Mouse (Mus musculus): ENCODE measurements around the gene Lancl1. TPM values are rescaled to one million over a fixed set of nuclear protein-coding genes. Genes with fewer than 3 reads are reported as not detected.
A peak's percentile ranks its signal among the peaks of the same experiment; 100 is the strongest.

Lancl1 gene
- polyA plus RNA-seq (2011; ENCODE audit: insufficient read depth, insufficient read length, low replicate concordance, missing spikeins), result 11.6 and 21.0 TPM in 2 replicates

DNA sequence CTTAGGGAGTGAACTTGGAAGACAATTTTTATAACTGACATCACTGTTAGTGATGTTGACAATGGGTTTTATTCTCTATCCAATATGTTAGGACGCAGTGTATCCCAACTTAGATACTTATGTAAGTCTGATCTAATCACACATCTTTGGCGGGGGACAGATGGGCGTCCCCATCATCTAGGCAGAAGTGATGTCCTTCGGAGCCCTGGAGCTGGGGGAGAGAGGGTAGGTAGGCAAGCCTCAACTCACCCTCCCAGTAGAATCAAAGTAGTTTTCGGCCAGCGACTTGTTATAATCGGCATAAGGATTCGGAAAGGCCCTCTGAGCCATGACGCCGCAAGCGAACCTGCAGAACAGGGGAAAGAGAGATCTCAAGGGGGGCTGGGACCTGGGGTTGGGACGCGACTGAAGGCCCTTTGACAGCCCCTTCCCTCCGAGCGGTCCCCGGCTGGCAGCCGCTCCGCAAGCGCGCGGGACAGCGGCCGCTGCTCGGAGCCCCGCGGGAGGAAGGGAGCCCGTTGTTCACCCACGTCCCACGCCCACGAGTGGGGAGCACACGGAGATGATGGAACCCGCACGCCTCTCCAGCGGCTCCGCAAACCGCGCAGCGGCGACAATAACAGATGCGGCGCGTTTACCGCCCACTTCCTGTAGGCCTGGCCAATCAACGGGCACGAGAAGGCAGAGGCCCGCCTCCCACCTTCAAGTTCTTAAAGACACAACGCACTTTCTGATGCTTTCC lies at the start of gene Lancl1:
TSS of gene Lancl1 (minus strand) at position 627 of the 742 bp plus-strand sequence.
- TF ChIP-seq CTCF (IDR thresholded peaks at IDR 0.05; ENCODE audit: control insufficient read depth, insufficient read depth, low read length), result no peak
- peak; percentile 70; the same call in 1 of the 2 replicates for TF ChIP-seq POLR2A (IDR thresholded peaks at IDR 0.05; ENCODE audit: borderline replicate concordance, control insufficient read depth, low read depth, low read length)
- Histone ChIP-seq H3K4me3 (replicated peaks; ENCODE audit: control insufficient read depth, low read depth, low read length) (peak within 1 kb of the TSS; percentile 82), H3K27ac (ENCODE audit: control insufficient read depth, insufficient read depth, low read depth, low read length, poor library complexity) (peak within 1 kb of the TSS; percentile 20; the same call in 1 of the 2 replicates), H3K4me1 (ENCODE audit: control insufficient read depth, insufficient read depth, low read length) (peaks cover 1% of the 10 kb centered on the region)
- WGBS, result under 1% methylated on average over 47 of the region's 47 CpGs

DNA sequence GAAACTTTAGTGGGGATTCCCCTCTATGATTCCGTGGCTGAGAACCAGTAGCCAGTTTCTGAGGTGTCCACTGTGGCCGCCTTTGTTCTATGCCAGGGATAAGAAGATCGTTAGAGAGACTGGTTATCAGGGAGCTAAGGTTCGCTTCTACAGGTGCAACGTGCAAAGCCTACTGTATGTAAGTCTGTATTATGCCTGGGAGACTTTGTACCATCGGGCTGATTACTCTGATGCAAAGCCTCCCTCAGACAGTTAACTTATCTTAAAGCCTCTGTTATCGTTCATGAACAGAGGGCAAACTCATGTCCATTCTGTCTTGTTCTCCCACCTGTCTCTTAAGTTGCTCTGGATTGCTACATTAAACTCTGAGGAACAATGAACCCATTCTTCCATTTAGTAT lies 40.5 kb upstream of the Lancl1 start:
- TF ChIP-seq CTCF (IDR thresholded peaks at IDR 0.05; ENCODE audit: control insufficient read depth, insufficient read depth, low read length), result no peak
- TF ChIP-seq POLR2A (IDR thresholded peaks at IDR 0.05; ENCODE audit: borderline replicate concordance, control insufficient read depth, low read depth, low read length), result no peak
- Histone ChIP-seq H3K4me3 (replicated peaks; ENCODE audit: control insufficient read depth, low read depth, low read length) (no peak overlapping the region), H3K4me1 (ENCODE audit: control insufficient read depth, insufficient read depth, low read length) (no peaks in the 10 kb centered on the region), H3K27ac (ENCODE audit: control insufficient read depth, insufficient read depth, low read depth, low read length, poor library complexity) (no peak overlapping the region)
- 77% methylated on average over 7 of the region's 7 CpGs for WGBS

DNA sequence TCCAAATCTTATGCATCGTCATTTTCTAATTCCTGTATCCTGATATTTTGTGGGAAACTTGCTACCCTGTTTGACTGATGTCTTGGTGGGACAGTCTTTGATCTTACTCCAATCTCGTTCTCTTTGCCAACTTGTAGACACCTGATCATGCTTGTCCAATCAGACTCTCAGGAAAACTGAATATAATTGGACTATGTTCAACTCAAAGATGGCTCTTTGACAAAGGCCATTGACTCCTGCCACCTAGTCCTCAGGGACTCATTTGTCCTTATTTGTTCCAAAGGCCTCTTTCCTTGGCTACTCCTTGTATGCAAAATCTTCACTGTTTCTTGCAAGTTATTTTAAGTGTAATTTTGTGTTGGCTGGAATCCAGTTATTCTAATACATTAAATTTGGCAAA lies 40.0 kb upstream of the Lancl1 start:
- WGBS, result 65% methylated on average over 2 of the region's 2 CpGs

DNA sequence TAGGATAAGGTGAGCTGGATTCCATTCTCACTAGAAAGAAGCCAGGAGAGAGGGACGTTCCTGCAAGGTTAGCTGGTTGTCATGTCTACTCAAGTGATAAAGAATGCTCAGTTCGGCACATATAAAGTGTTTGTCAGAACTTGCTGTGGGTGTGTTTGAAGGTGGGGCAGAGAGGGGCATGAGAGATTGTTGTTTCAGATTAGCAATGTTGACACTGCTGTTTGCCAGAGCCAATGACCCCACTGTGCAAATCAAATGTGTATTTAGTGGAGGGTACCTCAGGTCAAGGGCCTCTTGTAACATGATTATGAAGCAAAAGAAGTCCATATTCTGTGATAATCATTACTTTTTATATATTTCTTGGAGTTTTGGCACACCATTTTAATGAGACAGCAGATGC lies 39.1 kb upstream of the Lancl1 start:
- WGBS, result 73% methylated on average over 2 of the region's 2 CpGs
- H3K4me1 ChIP-seq (ENCODE audit: control insufficient read depth, insufficient read depth, low read length), result no peaks in the 10 kb centered on the region
- no peak overlapping the region for H3K4me3 ChIP-seq (replicated peaks; ENCODE audit: control insufficient read depth, low read depth, low read length)
- no peak overlapping the region for H3K27ac ChIP-seq (ENCODE audit: control insufficient read depth, insufficient read depth, low read depth, low read length, poor library complexity)
- no peak for TF ChIP-seq CTCF (IDR thresholded peaks at IDR 0.05; ENCODE audit: control insufficient read depth, insufficient read depth, low read length)
- TF ChIP-seq POLR2A (IDR thresholded peaks at IDR 0.05; ENCODE audit: borderline replicate concordance, control insufficient read depth, low read depth, low read length), result no peak

More for the DNA sequence above, 40.0 kb upstream of the Lancl1 start:
- Histone ChIP-seq H3K4me1 (ENCODE audit: control insufficient read depth, insufficient read depth, low read length) (no peaks in the 10 kb centered on the region), H3K27ac (ENCODE audit: control insufficient read depth, insufficient read depth, low read depth, low read length, poor library complexity) (no peak overlapping the region), H3K4me3 (replicated peaks; ENCODE audit: control insufficient read depth, low read depth, low read length) (no peak overlapping the region)
- TF ChIP-seq CTCF (IDR thresholded peaks at IDR 0.05; ENCODE audit: control insufficient read depth, insufficient read depth, low read length), result no peak

DNA sequence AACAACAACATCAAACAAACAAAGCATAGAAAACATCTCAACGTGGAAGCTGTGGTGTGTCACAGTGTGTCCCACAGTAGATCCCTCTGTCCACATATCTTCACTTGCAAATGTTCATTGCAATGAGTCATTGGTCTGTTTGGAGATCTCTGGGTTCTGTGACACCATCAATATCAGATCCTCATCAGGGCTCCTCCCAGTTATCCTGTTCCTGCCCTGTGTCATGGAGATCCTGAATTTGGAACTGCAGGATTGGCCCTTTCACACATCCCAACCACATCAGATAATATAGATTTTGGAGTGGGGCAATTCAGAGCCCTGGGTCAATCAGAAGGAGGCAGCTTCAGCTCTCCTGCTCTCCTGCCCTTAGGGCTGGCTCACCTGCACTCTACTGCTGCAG lies 28.9 kb upstream of the Lancl1 start:
- WGBS, result 44% methylated on average over 1 of the region's 1 CpGs
- TF ChIP-seq CTCF (IDR thresholded peaks at IDR 0.05; ENCODE audit: control insufficient read depth, insufficient read depth, low read length) (no peak), POLR2A (IDR thresholded peaks at IDR 0.05; ENCODE audit: borderline replicate concordance, control insufficient read depth, low read depth, low read length) (no peak)
- Histone ChIP-seq H3K4me1 (ENCODE audit: control insufficient read depth, insufficient read depth, low read length) (no peaks in the 10 kb centered on the region), H3K27ac (ENCODE audit: control insufficient read depth, insufficient read depth, low read depth, low read length, poor library complexity) (no peak overlapping the region), H3K4me3 (replicated peaks; ENCODE audit: control insufficient read depth, low read depth, low read length) (no peak overlapping the region)

DNA sequence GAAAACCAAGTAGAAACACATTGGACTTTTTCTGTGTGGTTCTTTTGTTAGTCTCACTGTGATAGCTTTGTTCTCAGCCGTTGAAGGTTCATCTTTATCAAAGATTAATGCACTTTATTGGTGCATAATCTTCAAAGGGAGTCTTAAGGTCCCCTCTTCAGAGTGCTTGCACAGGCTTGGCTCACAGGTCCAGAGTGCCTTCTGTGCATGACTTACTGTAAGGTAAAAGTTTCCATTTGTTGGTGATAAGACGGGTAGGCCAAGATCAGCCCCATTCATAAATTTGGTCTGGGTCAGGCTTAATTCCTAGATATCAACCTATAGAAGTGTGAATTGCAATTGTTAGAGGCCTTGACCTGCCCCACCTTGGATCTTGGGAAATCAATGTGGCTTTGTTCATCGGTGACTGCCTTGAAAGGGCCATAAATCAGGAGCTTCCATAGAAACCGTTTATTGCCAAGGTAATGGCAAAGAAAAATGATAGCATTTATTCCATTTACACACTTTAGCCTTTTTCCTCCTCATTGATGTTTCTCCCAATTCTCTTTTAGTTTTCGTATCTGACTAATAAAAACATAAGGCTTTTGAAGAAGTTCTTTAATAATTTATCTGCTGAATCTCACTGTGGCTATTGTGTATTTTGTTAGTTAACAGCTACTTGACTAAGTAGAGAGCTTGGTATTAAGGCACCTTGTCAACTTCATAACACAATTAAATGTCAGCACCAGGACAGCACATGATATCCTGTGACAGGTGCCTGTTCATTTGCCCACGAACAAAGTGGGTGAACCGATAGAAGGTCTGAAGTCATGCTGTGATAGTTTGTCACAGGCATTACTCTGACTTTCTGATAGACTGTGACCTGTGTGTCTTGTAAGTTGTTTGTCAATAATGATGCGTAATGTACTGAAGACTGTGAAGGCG lies 26.9 kb upstream of the Lancl1 start:
- 80% methylated on average over 9 of the region's 9 CpGs for WGBS
- TF ChIP-seq POLR2A (IDR thresholded peaks at IDR 0.05; ENCODE audit: borderline replicate concordance, control insufficient read depth, low read depth, low read length), result no peak
- no peak for TF ChIP-seq CTCF (IDR thresholded peaks at IDR 0.05; ENCODE audit: control insufficient read depth, insufficient read depth, low read length)
- no peak overlapping the region for H3K27ac ChIP-seq (ENCODE audit: control insufficient read depth, insufficient read depth, low read depth, low read length, poor library complexity)
- no peaks in the 10 kb centered on the region for H3K4me1 ChIP-seq (ENCODE audit: control insufficient read depth, insufficient read depth, low read length)
- H3K4me3 ChIP-seq (replicated peaks; ENCODE audit: control insufficient read depth, low read depth, low read length), result no peak overlapping the region

DNA sequence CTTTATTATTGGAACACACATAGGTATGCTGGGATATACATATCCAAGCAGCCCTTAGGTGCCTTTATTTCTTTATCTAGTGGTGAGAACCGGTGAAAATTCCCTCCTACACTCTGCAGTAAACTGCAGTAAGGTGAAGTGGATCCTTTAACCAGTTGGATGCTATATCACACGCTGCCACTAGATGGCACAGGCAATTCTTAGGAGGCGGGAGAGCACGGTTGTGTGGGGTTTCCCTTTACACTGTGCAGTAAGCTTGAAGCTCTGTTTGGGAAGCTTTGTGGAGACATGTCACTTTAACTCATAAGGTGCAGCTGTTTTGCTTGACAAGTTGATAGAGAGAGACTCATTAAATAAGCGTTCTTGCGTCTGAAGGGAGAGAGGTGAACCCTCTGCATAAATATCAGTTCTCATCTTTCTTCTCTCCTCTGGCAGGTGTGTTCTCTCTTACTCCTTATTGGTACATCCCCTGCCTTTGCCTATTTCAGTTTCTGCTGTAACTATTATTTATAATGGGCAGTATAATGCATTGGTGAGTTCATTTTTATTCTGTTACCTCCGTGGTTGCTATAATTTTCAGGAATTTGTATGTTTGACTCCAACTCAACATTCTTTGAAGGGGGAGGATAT lies 22.9 kb upstream of the Lancl1 start:
- H3K4me3 ChIP-seq (replicated peaks; ENCODE audit: control insufficient read depth, low read depth, low read length), result no peak overlapping the region
- no peak overlapping the region for H3K27ac ChIP-seq (ENCODE audit: control insufficient read depth, insufficient read depth, low read depth, low read length, poor library complexity)
- peak; percentile 61 for TF ChIP-seq CTCF (IDR thresholded peaks at IDR 0.05; ENCODE audit: control insufficient read depth, insufficient read depth, low read length)
- TF ChIP-seq POLR2A (IDR thresholded peaks at IDR 0.05; ENCODE audit: borderline replicate concordance, control insufficient read depth, low read depth, low read length), result no peak
- 13% methylated on average over 7 of the region's 7 CpGs for WGBS
- no peaks in the 10 kb centered on the region for H3K4me1 ChIP-seq (ENCODE audit: control insufficient read depth, insufficient read depth, low read length)

DNA sequence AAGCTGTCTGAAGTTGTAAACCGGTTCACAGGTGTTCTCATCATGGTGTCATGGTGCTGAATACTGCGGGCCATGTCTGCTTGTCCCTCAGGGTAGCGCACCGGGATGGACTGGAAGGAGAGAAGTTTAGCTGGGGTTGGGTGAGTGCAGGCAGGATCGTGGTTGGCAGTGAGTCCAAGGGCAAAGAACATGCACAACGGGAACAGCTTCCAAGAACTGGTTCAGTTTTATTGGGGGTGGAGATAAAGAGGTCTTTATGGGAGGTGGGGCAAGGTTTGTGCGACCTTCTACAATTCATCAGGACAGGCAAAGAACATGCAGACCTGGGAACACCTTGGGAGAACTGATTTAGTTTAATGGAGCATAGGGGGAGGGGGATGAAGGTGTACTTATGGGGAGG lies 17.1 kb upstream of the Lancl1 start:
- Histone ChIP-seq H3K4me3 (replicated peaks; ENCODE audit: control insufficient read depth, low read depth, low read length) (no peak overlapping the region), H3K27ac (ENCODE audit: control insufficient read depth, insufficient read depth, low read depth, low read length, poor library complexity) (no peak overlapping the region), H3K4me1 (ENCODE audit: control insufficient read depth, insufficient read depth, low read length) (no peaks in the 10 kb centered on the region)
- 82% methylated on average over 7 of the region's 7 CpGs for WGBS
- TF ChIP-seq CTCF (IDR thresholded peaks at IDR 0.05; ENCODE audit: control insufficient read depth, insufficient read depth, low read length) (no peak), POLR2A (IDR thresholded peaks at IDR 0.05; ENCODE audit: borderline replicate concordance, control insufficient read depth, low read depth, low read length) (no peak)

Measured in bone marrow, adult 2 months (tissue).